Comparison of ENCODE assay signal across 15 mouse cellular contexts in the genomic region with DNA sequence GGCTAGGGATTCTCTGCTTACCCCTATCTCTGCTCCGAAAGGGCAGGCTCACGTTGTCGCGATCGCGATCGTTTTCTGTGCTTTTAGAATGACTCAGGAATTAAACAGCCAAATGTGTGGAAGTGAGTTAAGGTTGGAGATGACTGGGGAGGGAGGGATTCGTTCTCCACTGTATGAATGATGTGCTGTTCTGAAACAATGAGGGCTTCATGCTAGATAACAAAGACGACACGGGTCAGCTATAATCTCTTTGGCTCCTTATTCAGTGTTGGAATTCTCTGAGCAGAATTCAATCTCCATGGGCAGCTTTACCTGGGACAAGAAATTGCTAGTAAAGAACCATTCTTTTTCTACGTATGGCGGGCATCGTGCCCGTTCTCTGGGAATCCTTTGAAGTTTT. TPM values are rescaled to one million over a fixed set of nuclear protein-coding genes. Genes with fewer than 3 reads are reported as not detected.
A peak's percentile ranks its signal among the peaks of the same experiment; 100 is the strongest.
DNase-seq lines count a peak whose midpoint lies in the region; ATAC-seq lines count a peak whose summit lies in the region.
"Had no signal": no experiment of that assay in that cellular context is flagged by ENCODE, and none has a peak within 500 bp of the region (broad histone marks: within the 10 kb centered on the region; RNA-seq: fewer than 3 reads in every experiment).

No protein-coding gene starts in this region.

- H3K4me1 ChIP-seq in hindbrain, embryonic 13.5 days (replicated peaks): no peaks in the 10 kb centered on the region
- no peaks in the 10 kb centered on the region for H3K4me1 ChIP-seq in hindbrain, embryonic 11.5 days (replicated peaks; ENCODE audit: control insufficient read depth, insufficient read depth, low read length)
- H3K4me1 ChIP-seq: intestine, embryonic 15.5 days had no signal

- peak overlapping the region; percentile 23; the same call in 1 of the 2 replicates for H3K4me2 ChIP-seq in hindbrain, embryonic 13.5 days
- no peak overlapping the region for H3K4me2 ChIP-seq in hindbrain, embryonic 11.5 days (replicated peaks; ENCODE audit: low read depth, low read length)
- H3K4me2 ChIP-seq: intestine, embryonic 15.5 days; lung, embryonic 14.5 days had no signal

- no peaks in the 10 kb centered on the region for H3K36me3 ChIP-seq in hindbrain, embryonic 13.5 days
- H3K36me3 ChIP-seq in hindbrain, embryonic 11.5 days (ENCODE audit: control insufficient read depth, insufficient read depth, low read length): no peaks in the 10 kb centered on the region
- H3K36me3 ChIP-seq: intestine, embryonic 15.5 days had no signal

- no peaks in the 10 kb centered on the region for H3K9me3 ChIP-seq in hindbrain, embryonic 13.5 days
- no peaks in the 10 kb centered on the region for H3K9me3 ChIP-seq in hindbrain, embryonic 11.5 days (ENCODE audit: control insufficient read depth, low read length)
- H3K9me3 ChIP-seq: intestine, embryonic 15.5 days had no signal

- no peak overlapping the region for H3K27ac ChIP-seq in hindbrain, embryonic 13.5 days
- no peak overlapping the region for H3K27ac ChIP-seq in hindbrain, embryonic 11.5 days (ENCODE audit: low read depth, low read length)
- H3K27ac ChIP-seq: intestine, embryonic 15.5 days; kidney, postnatal 0 days; macrophage had no signal

- H3K4me3 ChIP-seq in hindbrain, embryonic 13.5 days: no peak overlapping the region
- H3K4me3 ChIP-seq in hindbrain, embryonic 11.5 days (ENCODE audit: low read depth, low read length): no peak overlapping the region
- H3K4me3 ChIP-seq: intestine, embryonic 15.5 days had no signal

- WGBS in hindbrain, embryonic 13.5 days: 51% methylated on average over 14 of the region's 14 CpGs
- WGBS in hindbrain, embryonic 11.5 days: 55% methylated on average over 14 of the region's 14 CpGs

- peaks cover under 1% of the 10 kb centered on the region for H3K27me3 ChIP-seq in hindbrain, embryonic 13.5 days
- no peaks in the 10 kb centered on the region for H3K27me3 ChIP-seq in hindbrain, embryonic 11.5 days (ENCODE audit: control insufficient read depth, insufficient read depth, low read length)
- H3K27me3 ChIP-seq: intestine, embryonic 15.5 days had no signal

- no peak for ATAC-seq in hindbrain, embryonic 13.5 days (ENCODE audit: low FRiP score)
- ATAC-seq in hindbrain, embryonic 11.5 days (ENCODE audit: low FRiP score): no peak
- ATAC-seq in megakaryocyte progenitor cell, adult 5-6 weeks (replicated peaks; ENCODE audit: poor library complexity): peak; percentile 38
- ATAC-seq: CD4-positive, CD25-positive, alpha-beta regulatory T cell, adult 4 months; intestine, embryonic 15.5 days had no signal

- no peak overlapping the region for H3K9ac ChIP-seq in hindbrain, embryonic 13.5 days
- no peak overlapping the region for H3K9ac ChIP-seq in hindbrain, embryonic 11.5 days (ENCODE audit: low read depth, low read length)
- H3K9ac ChIP-seq: intestine, embryonic 15.5 days; lung, embryonic 14.5 days had no signal

- DNase-seq in hindbrain, embryonic 11.5 days (ENCODE audit: low spot score): no peak
- peak; percentile 37 for DNase-seq in retina, postnatal 1 day
- DNase-seq in retina, embryonic 14.5 days (ENCODE audit: low spot score): no peak
- no peak for DNase-seq in ovary, postnatal 10 days (ENCODE audit: low spot score)
- no peak for DNase-seq in layer of hippocampus, postnatal 10 days (ENCODE audit: low spot score in 2 of 2)
- DNase-seq: adrenal gland, postnatal 14 days; cerebellum, adult 9-10 months; heart, postnatal 10 days; lung, embryonic 14.5 days had no signal

RNA-seq across cellular contexts. Expression of a gene that starts 6.1 kb away (rescaled TPM):
- 2.8 and 3.2 TPM in 2 replicates for polyA plus RNA-seq in hindbrain, embryonic 13.5 days (2015; fragmentation: Nextera tagmentation; extraction: Ambion mirVana)
- polyA plus RNA-seq in hindbrain, embryonic 11.5 days (2014; fragmentation: Nextera tagmentation; extraction: Ambion mirVana): 0.66 and 1.2 TPM in 2 replicates
- total RNA-seq in megakaryocyte progenitor cell, adult 5-6 weeks (2015): 3.7 and 5.9 TPM in 2 replicates
- total RNA-seq in megakaryocyte progenitor cell, adult 5-6 weeks (2017): 1.6 and 3.5 TPM in 2 replicates
- 1 to 10 TPM; 3.8 to 4.2 TPM for total RNA-seq in layer of hippocampus, postnatal 10 days (2021)
